Mouse (Mus musculus) lung, adult 2 months (tissue): ENCODE data around the gene Tatdn2.

Experiments
- CTCF ChIP-seq: fragments of 200-500 bp; IDR thresholded peaks from 2 replicates; pipeline ENCODE4 v1.5.1; 2011; ENCODE audit warnings: mild to moderate bottlenecking, low read length, control low read depth; ENCODE audit not compliant: insufficient read depth
- POLR2A ChIP-seq: fragments of 200-500 bp; IDR thresholded peaks from 2 replicates; pipeline ENCODE4 v1.6.1; 2011; ENCODE audit warnings: low read depth, mild to moderate bottlenecking, control low read depth, low read length, borderline replicate concordance; ENCODE audit errors: extremely low read depth

GRCm38 (mm10) chr6:113731296-113731695 is 34.4 kb downstream of the Tatdn2 start:
- TF ChIP-seq POLR2A (no peak), CTCF (no peak)
